Mouse (Mus musculus) left cerebral cortex, postnatal 36 days (tissue): ENCODE measurements around the gene Tmem54. TPM values are rescaled to one million over a fixed set of nuclear protein-coding genes. Genes with fewer than 3 reads are reported as not detected.

Experiments used
- DNase-seq, 2 experiments: peaks; one replicate each; pipeline ENCODE4 v3.0.0; 2021 to 2022; ENCODE audit warnings: low spot score in 2 of 2, mixed read lengths in 1 of 2
- intact Hi-C: fragments of 180-260 bp; cut with DNase I; formaldehyde crosslinking; loops from one replicate; pipeline ENCODE4 v1.15.1; 2025
- total RNA-seq, 2 experiments: library from RNA; stranded (reverse); gene quantifications; 2 replicates each; pipeline ENCODE4 v1.2.3; 2021

Gene Tmem54
- total RNA-seq, 2 experiments from 2014 or later: not detected

DNA sequence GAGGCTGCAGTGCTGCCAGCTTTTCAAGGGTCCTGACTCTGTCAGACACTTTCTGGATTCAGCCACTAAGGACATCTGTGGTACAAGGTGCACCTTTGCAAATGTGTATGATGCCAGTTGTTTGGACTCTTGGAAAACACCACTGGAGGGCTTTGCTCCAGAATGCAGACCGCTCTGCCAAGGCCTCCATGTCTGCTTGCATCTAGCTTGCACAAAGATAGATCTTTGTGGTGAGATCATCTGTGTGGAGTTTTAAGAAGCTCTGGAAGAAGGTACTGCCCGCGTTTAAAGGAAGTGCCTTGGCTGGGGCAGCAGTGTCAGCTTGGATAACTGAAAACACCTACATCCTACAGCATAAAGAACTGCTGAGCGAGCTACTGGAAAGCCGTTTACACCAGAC, 38.2 kb downstream of the Tmem54 start:
- no peak for DNase-seq
- intact Hi-C loops: no loop called here

DNA sequence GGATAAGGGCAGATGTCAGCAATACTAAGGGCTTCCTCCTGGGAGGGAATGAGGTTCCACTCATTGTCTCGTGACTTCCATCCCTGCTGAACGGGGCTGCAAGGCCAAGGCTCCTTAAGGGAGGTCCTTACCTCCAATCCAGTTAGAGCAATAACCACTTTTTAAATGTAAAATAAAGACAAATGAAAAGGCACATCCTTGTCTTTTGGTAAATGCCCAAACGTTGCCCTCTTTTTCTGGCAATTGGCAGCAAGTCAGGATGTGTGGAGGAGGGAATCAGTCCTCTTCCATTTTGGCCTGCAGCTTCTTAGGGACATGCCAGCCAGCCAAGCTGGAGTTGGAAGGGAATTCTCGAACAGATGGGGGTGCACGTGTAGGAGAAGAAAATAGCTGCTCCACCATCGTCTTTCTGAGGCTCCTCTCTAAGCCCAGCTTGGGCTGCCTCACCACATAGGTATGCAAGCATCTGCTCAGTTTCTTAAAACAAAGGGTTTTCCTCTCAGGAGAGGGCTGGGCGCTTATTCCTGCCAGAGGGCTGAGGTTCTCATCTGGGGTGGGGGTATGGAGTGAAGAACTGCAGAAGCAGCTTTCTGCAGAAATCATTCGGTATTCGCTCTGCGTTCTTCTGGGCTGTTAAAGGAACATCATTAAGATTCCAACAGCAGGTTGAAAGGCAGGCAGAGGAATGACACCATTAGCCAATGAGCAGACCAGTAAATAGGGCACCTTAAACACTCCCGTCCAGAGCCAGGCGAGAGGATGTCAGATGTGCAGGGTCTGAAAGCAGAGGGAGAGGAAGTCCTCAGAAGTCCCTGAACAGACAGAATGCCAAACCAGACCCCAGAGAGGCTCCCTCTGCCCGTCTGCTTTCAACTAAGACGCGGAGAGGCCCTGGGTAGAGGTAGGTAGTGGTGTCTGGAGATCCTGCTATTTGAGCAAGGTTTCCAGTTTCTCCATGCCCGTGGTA, 39.3 kb downstream of the Tmem54 start:
- intact Hi-C loops: loop anchor here (5.0 kb wide), 1 partner anchor 133 kb away; no protein-coding TSS in a partner anchor
- peak; percentile 91 for DNase-seq

DNA sequence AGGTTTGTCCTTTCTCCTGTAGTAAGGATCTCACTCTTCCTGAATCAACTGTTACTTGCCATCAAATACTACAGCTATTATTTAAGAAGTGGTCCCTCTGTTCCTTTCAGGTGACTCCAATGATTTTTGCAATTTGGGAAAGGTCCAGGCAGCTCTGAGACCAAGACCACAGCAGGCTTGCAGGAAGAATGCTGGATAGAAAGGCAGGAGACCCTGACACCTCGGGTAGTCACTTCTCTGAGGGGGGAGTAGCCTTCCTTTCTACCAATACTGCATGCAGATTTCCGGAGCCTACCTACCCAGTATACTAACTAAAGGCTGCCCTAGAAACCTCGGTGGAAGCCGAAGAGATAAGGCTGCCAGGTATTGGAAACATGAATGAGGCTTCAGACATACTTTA, 40.1 kb downstream of the Tmem54 start:
- DNase-seq: no peak
- intact Hi-C loops: loop anchor here (5.0 kb wide), 1 partner anchor 132 kb away; no protein-coding TSS in a partner anchor

DNA sequence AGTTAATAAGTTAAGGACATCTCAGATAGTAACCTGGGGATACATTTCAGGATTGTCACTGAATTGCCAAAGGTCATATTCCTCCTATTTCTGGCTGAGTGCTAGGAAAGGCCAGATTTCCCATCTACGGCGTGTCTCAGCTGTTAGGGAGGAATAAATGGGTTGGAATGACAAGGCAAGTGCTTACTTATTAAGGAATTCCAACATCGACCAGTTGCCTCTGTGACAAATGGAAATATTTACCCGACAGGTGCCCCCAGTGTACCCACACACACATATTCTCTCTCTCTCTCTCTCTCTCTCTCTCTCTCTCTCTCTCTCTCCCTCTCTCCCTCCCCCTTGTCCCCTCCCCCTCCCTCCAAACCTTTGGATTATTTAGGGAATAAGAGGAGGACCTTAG, 40.6 kb downstream of the Tmem54 start:
- intact Hi-C loops: loop anchor here (5.0 kb wide), 1 partner anchor 131 kb away; no protein-coding TSS in a partner anchor
- no peak for DNase-seq

DNA sequence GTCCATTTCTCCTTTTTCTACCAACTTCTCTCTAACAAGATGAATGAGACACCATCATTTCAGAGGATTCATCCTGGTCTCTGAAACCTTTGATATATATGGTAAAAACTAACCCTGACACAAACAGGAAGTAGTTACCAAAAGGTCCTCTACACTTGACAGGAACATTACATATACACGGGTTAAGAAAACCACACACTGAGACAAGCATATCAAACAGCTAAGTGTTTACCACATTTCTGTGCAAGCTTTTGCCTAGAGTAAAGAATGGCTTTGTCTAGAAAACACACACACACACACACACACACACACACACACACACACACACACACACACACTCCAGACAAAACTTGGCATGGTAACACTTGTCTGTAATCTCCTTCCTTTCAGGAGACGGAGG, 41.0 kb downstream of the Tmem54 start:
- no peak for DNase-seq
- intact Hi-C loops: loop anchor here (5.0 kb wide), 1 partner anchor 131 kb away; no protein-coding TSS in a partner anchor

DNA sequence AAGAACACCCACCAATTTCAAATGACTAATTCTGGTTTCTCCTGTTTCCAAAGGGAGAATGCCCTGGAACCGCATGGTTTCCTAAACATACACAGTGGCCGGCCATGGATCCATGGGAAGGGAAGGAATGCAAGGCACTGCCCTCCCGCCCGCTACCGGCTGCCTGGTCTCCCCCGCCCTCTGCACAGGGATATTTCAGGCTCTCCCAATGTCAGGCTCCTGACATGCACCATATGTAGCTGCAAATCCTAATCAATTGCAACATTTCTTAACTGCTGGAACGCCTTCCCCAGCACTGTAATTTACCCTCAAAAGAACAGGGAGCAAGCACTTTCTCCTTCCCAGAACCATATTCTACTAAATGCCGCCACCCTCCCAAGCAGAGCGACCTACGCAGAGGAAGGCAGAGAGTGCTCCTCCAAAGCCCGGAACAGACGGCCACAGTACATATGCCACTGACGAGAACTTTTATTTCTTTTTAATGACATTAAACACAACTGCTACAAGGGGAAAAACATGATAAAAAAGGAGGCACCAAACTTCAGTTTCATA, 42.3 kb downstream of the Tmem54 start:
- no peak for DNase-seq

DNA sequence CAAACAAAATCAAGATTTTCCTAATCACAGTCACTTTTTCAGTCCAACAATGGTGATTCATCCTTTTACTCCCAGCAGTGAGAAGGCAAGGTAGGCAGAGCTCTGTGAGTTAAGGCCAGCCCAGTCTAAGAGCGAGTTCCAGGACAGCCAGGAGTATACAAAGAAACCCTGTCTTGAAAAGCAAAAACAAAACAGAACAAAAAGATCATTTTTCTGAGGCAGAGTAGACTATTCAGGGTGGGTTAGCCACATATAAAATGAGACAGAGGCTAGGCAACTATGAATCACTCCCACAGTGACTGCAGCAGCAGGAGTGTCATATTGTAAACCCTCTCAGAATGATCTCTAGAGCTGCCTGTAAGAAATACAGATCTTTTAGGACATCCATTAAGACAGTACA, 44.0 kb downstream of the Tmem54 start:
- no peak for DNase-seq
- intact Hi-C loops: loop anchor here (5.0 kb wide), 1 partner anchor 128 kb away; no protein-coding TSS in a partner anchor

More for the DNA sequence above, 42.3 kb downstream of the Tmem54 start:
- intact Hi-C loops: loop anchor here (5.0 kb wide), 1 partner anchor 130 kb away; no protein-coding TSS in a partner anchor

DNA sequence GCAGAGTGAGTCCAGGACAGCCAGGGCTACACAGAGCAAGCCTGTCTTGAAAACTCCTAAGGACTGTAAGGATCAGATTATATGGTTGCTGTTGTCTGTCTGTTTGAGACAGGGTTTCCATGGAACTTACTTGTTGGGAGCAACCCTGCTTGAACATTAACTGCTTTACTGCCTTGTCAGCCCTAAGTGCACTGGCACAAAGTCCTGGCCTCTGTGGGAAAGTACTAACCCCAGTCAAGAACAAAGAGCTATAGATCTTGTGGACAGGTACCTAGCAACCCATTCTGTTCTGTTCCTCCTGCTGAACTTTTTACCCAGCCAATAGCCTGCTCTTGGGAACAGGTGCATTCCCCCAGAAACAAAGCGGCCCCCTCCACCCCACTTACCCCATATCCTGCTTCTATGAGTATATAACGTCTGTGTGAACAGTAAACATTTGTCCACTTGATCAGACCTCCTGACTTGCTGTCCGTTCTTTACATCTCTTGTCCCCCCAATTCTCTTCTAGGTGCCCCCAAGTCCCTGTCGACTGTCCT, 46.0 kb downstream of the Tmem54 start:
- DNase-seq: no peak
- intact Hi-C loops: no loop called here

DNA sequence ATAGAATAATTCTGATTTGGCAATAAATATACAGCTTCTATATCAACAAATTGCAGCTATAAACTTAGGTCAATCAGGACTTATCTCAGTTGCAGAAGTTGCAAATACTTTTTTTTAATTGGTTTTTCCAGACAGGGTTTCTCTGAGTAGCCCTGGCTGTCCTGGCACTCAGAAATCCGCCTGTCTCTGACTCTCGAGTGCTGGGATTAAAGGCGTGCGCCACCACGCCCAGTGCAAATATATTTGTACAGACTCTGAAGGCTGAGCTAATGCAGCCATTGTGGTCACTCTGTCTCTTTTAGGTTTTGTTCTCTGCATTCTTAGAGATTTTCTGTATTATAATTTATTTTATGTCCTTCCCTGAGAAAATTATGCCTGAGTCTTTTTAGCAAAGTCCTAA, 52.2 kb downstream of the Tmem54 start:
- DNase-seq: no peak
- intact Hi-C loops: no loop called here

DNA sequence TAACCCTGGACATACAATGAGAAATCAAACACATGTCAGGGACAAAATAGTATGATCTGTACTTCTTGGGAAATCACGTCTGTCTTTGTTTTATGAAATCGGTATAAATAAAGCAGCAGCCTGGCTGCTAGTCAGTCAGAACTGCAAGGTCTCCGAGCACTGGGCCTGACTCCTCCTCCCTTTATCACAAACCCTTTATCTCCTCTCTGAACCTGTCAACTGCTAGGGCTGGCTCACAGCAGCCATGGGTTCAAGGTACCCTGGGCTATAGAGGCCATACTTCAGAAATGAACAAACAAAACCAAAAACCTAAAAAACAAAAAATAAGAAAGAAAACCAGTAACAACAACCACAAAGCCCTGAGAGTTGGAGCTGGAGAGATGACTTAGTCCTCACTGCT, 53.2 kb downstream of the Tmem54 start:
- intact Hi-C loops: no loop called here
- DNase-seq: no peak

DNA sequence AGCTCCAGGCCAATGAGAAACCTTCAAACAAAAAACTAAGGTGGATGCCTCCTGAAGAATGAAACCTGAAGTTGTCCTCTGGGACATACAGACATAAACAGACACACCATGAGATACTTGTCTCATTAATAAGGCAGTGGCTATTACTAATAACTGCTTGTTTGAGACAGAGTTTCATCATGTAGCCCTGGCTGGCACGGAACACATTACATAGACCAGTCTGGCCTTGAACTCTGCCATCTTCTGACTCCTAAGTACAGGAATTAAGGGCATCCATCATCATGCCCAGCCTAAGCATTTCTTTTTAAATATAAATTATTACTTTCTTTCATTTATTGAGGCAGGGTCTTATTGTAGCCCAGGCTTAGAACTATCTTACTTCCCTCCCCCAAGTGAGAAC, 55.7 kb downstream of the Tmem54 start:
- intact Hi-C loops: no loop called here
- DNase-seq: no peak

Other genes starting within 250 kb of the Tmem54 start
- gene Trim62, start 222.0 kb upstream of the Tmem54 start, total RNA-seq: 10 to 100 TPM; 17.6 to 18.9 TPM
- 10 to 100 TPM; 53.8 to 56.6 TPM for gene Azin2, start 143.1 kb upstream of the Tmem54 start, total RNA-seq
- gene Ak2, start 113.6 kb upstream of the Tmem54 start, total RNA-seq: 10 to 100 TPM; 22.5 to 24.7 TPM
- 10 to 100 TPM; 48.7 to 58.2 TPM for gene Rnf19b, start 47.3 kb upstream of the Tmem54 start, total RNA-seq
- 100 to 1,000 TPM; 656 to 793 TPM for gene Hpca, start 16.5 kb downstream of the Tmem54 start, total RNA-seq
- gene Fndc5, start 31.5 kb downstream of the Tmem54 start, total RNA-seq: 10 to 100 TPM; 56.9 to 73.3 TPM
- gene S100pbp, start 84.2 kb downstream of the Tmem54 start, total RNA-seq: 10 to 100 TPM; 33.9 to 36.0 TPM
- 10 to 100 TPM; 89.6 to 93.2 TPM for gene Yars, start 84.2 kb downstream of the Tmem54 start, total RNA-seq
- 10 to 100 TPM; 19.7 to 27.1 TPM for gene C77080, start 155.9 kb downstream of the Tmem54 start, total RNA-seq
- gene Sync, start 182.1 kb downstream of the Tmem54 start, total RNA-seq: 1 to 10 TPM; 1.3 to 2.1 TPM
- 100 to 1,000 TPM; 115 to 123 TPM for gene Rbbp4, start 229.8 kb downstream of the Tmem54 start, total RNA-seq
- 10 to 100 TPM; 24.6 to 28.4 TPM for gene Zbtb8os, start 230.1 kb downstream of the Tmem54 start, total RNA-seq